Mouse (Mus musculus) G1E (cell line): ENCODE measurements around the gene Spib.

ENCODE experiments used
- CTCF ChIP-seq: IDR thresholded peaks from 2 replicates; pipeline ENCODE4 v1.5.1; 2012; ENCODE audit warnings: low read depth, low read length, inconsistent platforms, mixed read lengths
- GATA2 ChIP-seq: IDR thresholded peaks from 2 replicates; pipeline ENCODE4 v1.6.1; 2012; ENCODE audit warnings: low read depth, low read length, inconsistent platforms, borderline replicate concordance
- TAL1 ChIP-seq: conservative IDR thresholded peaks from 2 replicates; pipeline ENCODE4 v1.6.1; 2012; ENCODE audit warnings: low read depth, low read length, inconsistent platforms, mixed read lengths

GRCm38 (mm10) chr7:44520990-44521389 is 10.9 kb downstream of the Spib start:
- TF ChIP-seq GATA2 (no peak), CTCF (no peak), TAL1 (no peak)
